Mouse (Mus musculus) liver, embryonic 16.5 days (tissue): ENCODE data around the gene Mcam. TPM values are rescaled to one million over a fixed set of nuclear protein-coding genes. Genes with fewer than 3 reads are reported as not detected.

Source experiments
- polyA plus RNA-seq: library from polyadenylated mRNA; unstranded; fragments of >200 nt; fragmentation: Nextera tagmentation; extraction: Ambion mirVana; gene quantifications from 2 replicates; pipeline ENCODE4 v1.2.1, GENCODE M21; 2015

Gene Mcam
- polyA plus RNA-seq, 1 experiment from 2014 or later: 5.6 TPM

Other genes with a start within 250 kb of the Mcam start
- 0.19 and 0.38 TPM in 2 replicates for gene Thy1, start 91.1 kb upstream of the Mcam start, polyA plus RNA-seq
- gene Usp2, start 67.4 kb upstream of the Mcam start, polyA plus RNA-seq: 2.7 and 3.2 TPM in 2 replicates
- 0.04 TPM in 1 of 2 replicates, not detected in the other for gene Mfrp, start 32.7 kb upstream of the Mcam start, polyA plus RNA-seq
- gene C1qtnf5, start 27.2 kb upstream of the Mcam start, polyA plus RNA-seq: 0.29 and 0.52 TPM in 2 replicates
- gene Gm49380, start 21.0 kb upstream of the Mcam start, polyA plus RNA-seq: 0.07 TPM in 1 of 2 replicates, not detected in the other
- 27.1 and 32.3 TPM in 2 replicates for gene Rnf26, start 21.0 kb upstream of the Mcam start, polyA plus RNA-seq
- gene Cbl, start 99.6 kb downstream of the Mcam start, polyA plus RNA-seq: 4.4 and 5.0 TPM in 2 replicates
- gene Ccdc153, start 106.2 kb downstream of the Mcam start, polyA plus RNA-seq: not detected in 2 replicates
- gene Pdzd3, start 117.0 kb downstream of the Mcam start, polyA plus RNA-seq: 0.04 and 0.14 TPM in 2 replicates
- gene Nlrx1, start 134.1 kb downstream of the Mcam start, polyA plus RNA-seq: 4.3 and 5.0 TPM in 2 replicates
- gene Abcg4, start 154.1 kb downstream of the Mcam start, polyA plus RNA-seq: 16.0 and 17.9 TPM in 2 replicates
- gene Hinfp, start 171.2 kb downstream of the Mcam start, polyA plus RNA-seq: 10.1 and 12.6 TPM in 2 replicates
- gene C2cd2l, start 185.8 kb downstream of the Mcam start, polyA plus RNA-seq: 7.8 and 9.1 TPM in 2 replicates
- gene Dpagt1, start 191.6 kb downstream of the Mcam start, polyA plus RNA-seq: 17.5 and 20.1 TPM in 2 replicates
- 191 and 216 TPM in 2 replicates for gene H2afx, start 200.2 kb downstream of the Mcam start, polyA plus RNA-seq
- gene Hmbs, start 209.8 kb downstream of the Mcam start, polyA plus RNA-seq: 1,376 and 1,388 TPM in 2 replicates
- gene Vps11, start 227.2 kb downstream of the Mcam start, polyA plus RNA-seq: 14.3 and 14.4 TPM in 2 replicates
- 14.3 and 14.5 TPM in 2 replicates for gene Hyou1, start 245.0 kb downstream of the Mcam start, polyA plus RNA-seq